In genomic region chr11:62931141-62931540, GRCm38 (mm10) we compare ENCODE assay signal across 33 mouse cellular contexts. TPM values are rescaled to one million over a fixed set of nuclear protein-coding genes. Genes with fewer than 3 reads are reported as not detected.
DNase-seq lines count a peak whose midpoint lies in the region; ATAC-seq and TF ChIP-seq lines count a peak whose summit lies in the region.
"Had no signal": no experiment of that assay in that cellular context is flagged by ENCODE, and none has a peak within 500 bp of the region (broad histone marks: within the 10 kb centered on the region; RNA-seq: fewer than 3 reads in every experiment).

No protein-coding gene starts in this region.

- no peaks in the 10 kb centered on the region for H3K9me3 ChIP-seq in lung, embryonic 14.5 days (ENCODE audit: low read depth, low read length)
- no peaks in the 10 kb centered on the region for H3K9me3 ChIP-seq in intestine, embryonic 16.5 days (ENCODE audit: control insufficient read depth, low read length)
- H3K9me3 ChIP-seq: embryonic facial prominence, embryonic 12.5 days; embryonic facial prominence, embryonic 15.5 days; forebrain, embryonic 12.5 days; forebrain, embryonic 15.5 days; G1E; heart, embryonic 15.5 days; hindbrain, embryonic 13.5 days; intestine, embryonic 15.5 days had no signal

- no peak overlapping the region for H3K9ac ChIP-seq in lung, embryonic 14.5 days
- H3K9ac ChIP-seq in intestine, embryonic 16.5 days (ENCODE audit: low read depth, low read length) = no peak overlapping the region
- H3K9ac ChIP-seq: embryonic facial prominence, embryonic 12.5 days; embryonic facial prominence, embryonic 15.5 days; forebrain, embryonic 12.5 days; forebrain, embryonic 15.5 days; heart, embryonic 15.5 days; hindbrain, embryonic 13.5 days; intestine, embryonic 15.5 days had no signal

- H3K27ac ChIP-seq in kidney, adult 2 months (ENCODE audit: insufficient read depth, low read depth, low read length) = no peak overlapping the region
- H3K27ac ChIP-seq in lung, embryonic 14.5 days (ENCODE audit: low read depth) = peak overlapping the region; percentile 16; the same call in 1 of the 2 replicates
- H3K27ac ChIP-seq in intestine, embryonic 16.5 days (ENCODE audit: low read length) = no peak overlapping the region
- H3K27ac ChIP-seq: embryonic facial prominence, embryonic 12.5 days; embryonic facial prominence, embryonic 15.5 days; forebrain, embryonic 12.5 days; forebrain, embryonic 15.5 days; heart, embryonic 15.5 days; hindbrain, embryonic 10.5 days; hindbrain, embryonic 13.5 days; intestine, embryonic 15.5 days had no signal

- WGBS in kidney, adult 2 months = 51% methylated on average over 5 of the region's 5 CpGs
- 73% methylated on average over 5 of the region's 5 CpGs for WGBS in lung, embryonic 14.5 days
- WGBS in intestine, embryonic 16.5 days = 83% methylated on average over 5 of the region's 5 CpGs

- no peak for ATAC-seq in lung, embryonic 14.5 days (ENCODE audit: insufficient read depth)
- ATAC-seq in intestine, embryonic 16.5 days = no peak
- ATAC-seq: forebrain, embryonic 15.5 days; hindbrain, embryonic 16.5 days; intestine, embryonic 15.5 days had no signal

- peak; percentile 31 for DNase-seq in gastrocnemius, adult 18-20 months (ENCODE audit: low spot score)
- no peak for DNase-seq in gastrocnemius, adult 8-10 months (ENCODE audit: low spot score in 2 of 2)
- DNase-seq in kidney, adult 2 months = peak; percentile 38
- no peak for DNase-seq in kidney, postnatal 14 days
- no peak for DNase-seq in lung, embryonic 14.5 days
- DNase-seq in lung, postnatal 25 days (ENCODE audit: low spot score) = no peak
- peak; percentile 36 for DNase-seq in skeletal muscle tissue, adult 2 months (ENCODE audit: low read depth, low spot score)
- DNase-seq: adrenal gland, adult 8-10 months; adrenal gland, postnatal 36 days; B cell, adult 2 months; cerebellum, adult 11 months; cerebellum, adult 2 months; cerebellum, adult 9-11 months; cerebellum, postnatal 25 days; gastrocnemius, postnatal 36 days; heart, postnatal 10 days; heart, postnatal 36 days had no signal

- H3K36me3 ChIP-seq in kidney, adult 2 months (ENCODE audit: control insufficient read depth, insufficient read depth, low read length) = no peaks in the 10 kb centered on the region
- H3K36me3 ChIP-seq in lung, embryonic 14.5 days (ENCODE audit: insufficient read depth) = no peaks in the 10 kb centered on the region
- no peaks in the 10 kb centered on the region for H3K36me3 ChIP-seq in intestine, embryonic 16.5 days (ENCODE audit: control insufficient read depth, insufficient read depth, low read length)
- H3K36me3 ChIP-seq: embryonic facial prominence, embryonic 12.5 days; embryonic facial prominence, embryonic 15.5 days; forebrain, embryonic 12.5 days; forebrain, embryonic 15.5 days; G1E; heart, embryonic 15.5 days; hindbrain, embryonic 10.5 days; hindbrain, embryonic 13.5 days; intestine, embryonic 15.5 days had no signal

- no peak overlapping the region for H3K4me3 ChIP-seq in kidney, adult 2 months (ENCODE audit: insufficient read depth, low read depth, low read length)
- no peak overlapping the region for H3K4me3 ChIP-seq in lung, embryonic 14.5 days (ENCODE audit: low read depth, low read length)
- no peak overlapping the region for H3K4me3 ChIP-seq in intestine, embryonic 16.5 days (ENCODE audit: low read length)
- H3K4me3 ChIP-seq: embryonic facial prominence, embryonic 12.5 days; embryonic facial prominence, embryonic 15.5 days; forebrain, embryonic 12.5 days; forebrain, embryonic 15.5 days; heart, embryonic 15.5 days; hindbrain, embryonic 10.5 days; hindbrain, embryonic 13.5 days; intestine, embryonic 15.5 days had no signal

- no peaks in the 10 kb centered on the region for H3K4me1 ChIP-seq in kidney, adult 2 months (ENCODE audit: control insufficient read depth, insufficient read depth, low read length)
- H3K4me1 ChIP-seq in lung, embryonic 14.5 days (ENCODE audit: insufficient read depth) = peaks cover 7% of the 10 kb centered on the region; the same call in 1 of the 2 replicates
- H3K4me1 ChIP-seq in intestine, embryonic 16.5 days (ENCODE audit: control insufficient read depth, insufficient read depth, low read length) = no peaks in the 10 kb centered on the region
- H3K4me1 ChIP-seq: embryonic facial prominence, embryonic 12.5 days; embryonic facial prominence, embryonic 15.5 days; forebrain, embryonic 12.5 days; forebrain, embryonic 15.5 days; heart, embryonic 15.5 days; hindbrain, embryonic 10.5 days; hindbrain, embryonic 13.5 days; intestine, embryonic 15.5 days had no signal

- TF ChIP-seq POLR2A in kidney, adult 2 months (IDR thresholded peaks at IDR 0.05; ENCODE audit: low read depth, low read length) = no peak

- H3K4me2 ChIP-seq in lung, embryonic 14.5 days = no peak overlapping the region
- no peak overlapping the region for H3K4me2 ChIP-seq in intestine, embryonic 16.5 days (ENCODE audit: low read depth, low read length)
- H3K4me2 ChIP-seq: embryonic facial prominence, embryonic 12.5 days; embryonic facial prominence, embryonic 15.5 days; forebrain, embryonic 12.5 days; forebrain, embryonic 15.5 days; heart, embryonic 11.5 days; heart, embryonic 15.5 days; hindbrain, embryonic 13.5 days; intestine, embryonic 15.5 days had no signal

- TF ChIP-seq CTCF in kidney, adult 2 months (conservative IDR thresholded peaks at IDR 0.05; ENCODE audit: insufficient read depth, insufficient read length, low read depth, low read length) = no peak
- no peak for TF ChIP-seq CTCF in lung, embryonic 14.5 days (IDR thresholded peaks at IDR 0.05; ENCODE audit: low read depth)

- no peaks in the 10 kb centered on the region for H3K27me3 ChIP-seq in kidney, adult 2 months (replicated peaks; ENCODE audit: control insufficient read depth, insufficient read depth, low read length)
- no peaks in the 10 kb centered on the region for H3K27me3 ChIP-seq in lung, embryonic 14.5 days (ENCODE audit: insufficient read depth, low read length)
- H3K27me3 ChIP-seq in intestine, embryonic 16.5 days (replicated peaks; ENCODE audit: control insufficient read depth, insufficient read depth, low read length) = no peaks in the 10 kb centered on the region
- H3K27me3 ChIP-seq: CH12.LX; embryonic facial prominence, embryonic 12.5 days; embryonic facial prominence, embryonic 15.5 days; forebrain, embryonic 12.5 days; forebrain, embryonic 15.5 days; heart, embryonic 15.5 days; hindbrain, embryonic 13.5 days; intestine, embryonic 15.5 days had no signal

RNA-seq across cellular contexts. Expression of gene Cdrt4, which starts 19.9 kb away (rescaled TPM):
- total RNA-seq in gastrocnemius, adult 18-20 months (2021) = not detected
- total RNA-seq in gastrocnemius, adult 8-10 months (2022) = not detected
- 0.14 TPM in 1 of 2 replicates, not detected in the other for polyA plus RNA-seq in kidney, adult 2 months (2012; rRNA removed)
- polyA plus RNA-seq in lung, embryonic 14.5 days (2014; fragmentation: Nextera tagmentation; extraction: Ambion mirVana) = 0.83 TPM in 1 of 2 replicates, not detected in the other
- polyA plus RNA-seq in intestine, embryonic 16.5 days (2015; fragmentation: Nextera tagmentation; extraction: Ambion mirVana) = 0.33 TPM in 1 of 2 replicates, not detected in the other
- total RNA-seq: adrenal gland, postnatal 36 days; CH12.LX; common myeloid progenitor, adult 5-6 weeks; gastrocnemius, postnatal 36 days; granulocyte monocyte progenitor cell, adult 5-6 weeks; heart, adult 8-10 months; heart, postnatal 10 days; heart, postnatal 36 days had no signal
- polyA plus RNA-seq: forebrain, embryonic 12.5 days; forebrain, embryonic 15.5 days; G1E; heart, embryonic 11.5 days; heart, embryonic 15.5 days; intestine, embryonic 15.5 days had no signal

RNA-seq across cellular contexts. Expression of gene Tvp23b, which starts 51.9 kb away (rescaled TPM):
- total RNA-seq in gastrocnemius, adult 18-20 months (2021) = 1 to 10 TPM; 4.8 to 5.4 TPM
- 1 to 10 TPM; 3.5 to 6.2 (median 5.3) TPM for total RNA-seq in gastrocnemius, adult 8-10 months (2022)
- polyA plus RNA-seq in kidney, adult 2 months (2012; rRNA removed) = 21.3 and 26.1 TPM in 2 replicates
- 55.3 and 57.7 TPM in 2 replicates for polyA plus RNA-seq in lung, embryonic 14.5 days (2014; fragmentation: Nextera tagmentation; extraction: Ambion mirVana)
- 89.8 and 90.2 TPM in 2 replicates for polyA plus RNA-seq in intestine, embryonic 16.5 days (2015; fragmentation: Nextera tagmentation; extraction: Ambion mirVana)

Comparison
In these comparisons a context has a peak if more than half of its experiments do, and no peak if none do; other contexts are left out.
1. DNase-seq: peak in gastrocnemius, adult 18-20 months (single experiment), kidney, adult 2 months (single experiment) and skeletal muscle tissue, adult 2 months (single experiment); none in gastrocnemius, adult 8-10 months (0 of 2), kidney, postnatal 14 days (single experiment), lung, embryonic 14.5 days (single experiment) and lung, postnatal 25 days (single experiment).